8 mouse cellular contexts compared by ENCODE assay signal in the genomic region with DNA sequence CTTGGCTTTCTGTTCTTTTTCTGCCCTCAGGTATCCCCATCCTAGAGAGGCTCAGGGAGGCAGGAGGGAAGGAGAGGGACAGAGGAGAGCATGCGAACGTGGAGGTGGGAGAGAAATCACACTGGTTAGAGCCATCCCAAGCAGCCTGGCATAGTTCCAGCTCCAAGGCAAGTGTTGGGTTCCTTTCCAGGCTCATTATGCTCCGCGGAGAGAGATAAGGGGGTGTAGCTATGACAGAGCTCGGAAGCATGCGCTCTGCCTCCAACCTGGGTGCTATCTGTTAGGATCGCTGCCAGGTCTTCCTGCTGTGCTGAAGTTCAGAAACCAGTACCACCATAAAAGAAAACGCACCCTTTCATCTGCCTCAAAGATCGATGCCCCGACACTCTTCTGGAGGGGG. TPM values are rescaled to one million over a fixed set of nuclear protein-coding genes. Genes with fewer than 3 reads are reported as not detected.
DNase-seq lines count a peak whose midpoint lies in the region; ATAC-seq lines count a peak whose summit lies in the region.

No protein-coding gene starts in this region.

- no peak overlapping the region for H3K27ac ChIP-seq in forebrain, embryonic 16.5 days (ENCODE audit: low read length)
- no peak overlapping the region for H3K27ac ChIP-seq in forebrain, embryonic 11.5 days (ENCODE audit: low read depth, low read length)
- no peak overlapping the region for H3K27ac ChIP-seq in hindbrain, embryonic 10.5 days

- H3K4me1 ChIP-seq in forebrain, embryonic 16.5 days (replicated peaks; ENCODE audit: control insufficient read depth, insufficient read depth, low read length): peaks cover 4% of the 10 kb centered on the region; the same call in 1 of the 2 replicates
- H3K4me1 ChIP-seq in forebrain, embryonic 11.5 days (replicated peaks; ENCODE audit: control insufficient read depth, insufficient read depth, low read length): no peaks in the 10 kb centered on the region
- H3K4me1 ChIP-seq in hindbrain, embryonic 10.5 days (replicated peaks): no peaks in the 10 kb centered on the region

- no peak overlapping the region for H3K9ac ChIP-seq in forebrain, embryonic 16.5 days (replicated peaks; ENCODE audit: low read depth, low read length)
- H3K9ac ChIP-seq in forebrain, embryonic 11.5 days (ENCODE audit: low read length): no peak overlapping the region

- no peaks in the 10 kb centered on the region for H3K27me3 ChIP-seq in forebrain, embryonic 16.5 days (replicated peaks; ENCODE audit: control insufficient read depth, insufficient read depth, low read length)
- H3K27me3 ChIP-seq in forebrain, embryonic 11.5 days (ENCODE audit: control insufficient read depth, insufficient read depth, low read length): no peaks in the 10 kb centered on the region
- no peaks in the 10 kb centered on the region; the same call in 1 of the 2 replicates for H3K27me3 ChIP-seq in hindbrain, embryonic 10.5 days (ENCODE audit: insufficient read depth, poor library complexity, severe bottlenecking)

- H3K4me2 ChIP-seq in forebrain, embryonic 16.5 days (ENCODE audit: low read length): peak overlapping the region; percentile 15
- no peak overlapping the region for H3K4me2 ChIP-seq in forebrain, embryonic 11.5 days (ENCODE audit: low read depth, low read length, severe bottlenecking)

- H3K36me3 ChIP-seq in forebrain, embryonic 16.5 days (ENCODE audit: control insufficient read depth, insufficient read depth): no peaks in the 10 kb centered on the region
- H3K36me3 ChIP-seq in forebrain, embryonic 11.5 days (ENCODE audit: control insufficient read depth, insufficient read depth, low read length): no peaks in the 10 kb centered on the region
- H3K36me3 ChIP-seq in hindbrain, embryonic 10.5 days: no peaks in the 10 kb centered on the region

- DNase-seq in forebrain, embryonic 11.5 days (ENCODE audit: low spot score): no peak
- peak; percentile 43 for DNase-seq in urinary bladder, postnatal 25 days (ENCODE audit: low spot score)
- DNase-seq in urinary bladder, adult 2 months (ENCODE audit: low spot score): no peak
- peak; percentile 66 to 85 for DNase-seq in left cerebral cortex, postnatal 25 days (ENCODE audit: low spot score in 2 of 2)
- DNase-seq in testis, postnatal 10 days (ENCODE audit: low spot score): peak; percentile 69
- DNase-seq in embryo, embryonic 9.5 days (ENCODE audit: extremely low spot score): no peak
- no peak for DNase-seq in hindbrain, embryonic 10.5 days (ENCODE audit: low spot score)

- intact Hi-C loops in left cerebral cortex, postnatal 25 days (cut with DNase I): no loop called here

- 39% methylated on average over 10 of the region's 10 CpGs for WGBS in forebrain, embryonic 16.5 days
- WGBS in forebrain, embryonic 11.5 days: 76% methylated on average over 10 of the region's 10 CpGs
- WGBS in hindbrain, embryonic 10.5 days: 69% methylated on average over 10 of the region's 10 CpGs

- H3K4me3 ChIP-seq in forebrain, embryonic 16.5 days (replicated peaks; ENCODE audit: low read length): no peak overlapping the region
- H3K4me3 ChIP-seq in forebrain, embryonic 11.5 days (ENCODE audit: low read depth, low read length): no peak overlapping the region
- no peak overlapping the region for H3K4me3 ChIP-seq in hindbrain, embryonic 10.5 days

- peak; percentile 38; the same call in 1 of the 2 replicates for ATAC-seq in forebrain, embryonic 16.5 days
- ATAC-seq in forebrain, embryonic 11.5 days (replicated peaks; ENCODE audit: low FRiP score): no peak

- no peaks in the 10 kb centered on the region for H3K9me3 ChIP-seq in forebrain, embryonic 16.5 days (ENCODE audit: control insufficient read depth, low read length)
- no peaks in the 10 kb centered on the region for H3K9me3 ChIP-seq in forebrain, embryonic 11.5 days (ENCODE audit: control insufficient read depth, low read length)
- no peaks in the 10 kb centered on the region for H3K9me3 ChIP-seq in hindbrain, embryonic 10.5 days

RNA-seq across cellular contexts. Expression of gene Tmem136, which starts 33.7 kb away (rescaled TPM):
- polyA plus RNA-seq in forebrain, embryonic 16.5 days (2015; fragmentation: Nextera tagmentation; extraction: Ambion mirVana): 10.5 and 12.6 TPM in 2 replicates
- polyA plus RNA-seq in forebrain, embryonic 11.5 days (2014; fragmentation: Nextera tagmentation; extraction: Ambion mirVana): 13.5 and 13.8 TPM in 2 replicates
- polyA plus RNA-seq in urinary bladder, adult 2 months (2012; rRNA removed): 6.1 and 6.3 TPM in 2 replicates
- 10 to 100 TPM; 17.0 to 19.0 TPM for total RNA-seq in left cerebral cortex, postnatal 25 days (2021)
- polyA plus RNA-seq in hindbrain, embryonic 10.5 days (2016; fragmentation: Nextera tagmentation; extraction: Ambion mirVana): 13.0 and 13.7 TPM in 2 replicates

RNA-seq across cellular contexts. Expression of gene Arhgef12, which starts 43.0 kb away (rescaled TPM):
- 15.8 and 20.5 TPM in 2 replicates for polyA plus RNA-seq in forebrain, embryonic 16.5 days (2015; fragmentation: Nextera tagmentation; extraction: Ambion mirVana)
- 14.6 and 14.8 TPM in 2 replicates for polyA plus RNA-seq in forebrain, embryonic 11.5 days (2014; fragmentation: Nextera tagmentation; extraction: Ambion mirVana)
- 34.8 and 47.7 TPM in 2 replicates for polyA plus RNA-seq in urinary bladder, adult 2 months (2012; rRNA removed)
- total RNA-seq in left cerebral cortex, postnatal 25 days (2021): 100 to 1,000 TPM; 149 to 163 TPM
- 7.9 and 8.2 TPM in 2 replicates for polyA plus RNA-seq in hindbrain, embryonic 10.5 days (2016; fragmentation: Nextera tagmentation; extraction: Ambion mirVana)

Comparison
In these comparisons a context has a peak if more than half of its experiments do, and no peak if none do; other contexts are left out.
1. DNase-seq: peak in urinary bladder, postnatal 25 days (single experiment), left cerebral cortex, postnatal 25 days (2 of 2) and testis, postnatal 10 days (single experiment); none in forebrain, embryonic 11.5 days (single experiment), urinary bladder, adult 2 months (single experiment), embryo, embryonic 9.5 days (single experiment) and hindbrain, embryonic 10.5 days (single experiment).